Mouse (Mus musculus): ENCODE results near the gene Wnt9a. TPM values are rescaled to one million over a fixed set of nuclear protein-coding genes. Genes with fewer than 3 reads are reported as not detected.
A peak's percentile ranks its signal among the peaks of the same experiment; 100 is the strongest.
"Not testable (repeated sequence)": the region's sequence is repeated elsewhere in the genome, so short reads cannot be mapped to it uniquely, and the experiment has no call there.

Gene Wnt9a
- 0.98 and 1.1 TPM in 2 replicates for total RNA-seq (2021)
- long read RNA-seq, experiment 1, partial matches to known transcripts = 0 of 2 reads
- long read RNA-seq, experiment 1, other reads (novel, unspliced or antisense) = 1 of 2 reads
- long read RNA-seq, experiment 2 = 0 reads

DNA sequence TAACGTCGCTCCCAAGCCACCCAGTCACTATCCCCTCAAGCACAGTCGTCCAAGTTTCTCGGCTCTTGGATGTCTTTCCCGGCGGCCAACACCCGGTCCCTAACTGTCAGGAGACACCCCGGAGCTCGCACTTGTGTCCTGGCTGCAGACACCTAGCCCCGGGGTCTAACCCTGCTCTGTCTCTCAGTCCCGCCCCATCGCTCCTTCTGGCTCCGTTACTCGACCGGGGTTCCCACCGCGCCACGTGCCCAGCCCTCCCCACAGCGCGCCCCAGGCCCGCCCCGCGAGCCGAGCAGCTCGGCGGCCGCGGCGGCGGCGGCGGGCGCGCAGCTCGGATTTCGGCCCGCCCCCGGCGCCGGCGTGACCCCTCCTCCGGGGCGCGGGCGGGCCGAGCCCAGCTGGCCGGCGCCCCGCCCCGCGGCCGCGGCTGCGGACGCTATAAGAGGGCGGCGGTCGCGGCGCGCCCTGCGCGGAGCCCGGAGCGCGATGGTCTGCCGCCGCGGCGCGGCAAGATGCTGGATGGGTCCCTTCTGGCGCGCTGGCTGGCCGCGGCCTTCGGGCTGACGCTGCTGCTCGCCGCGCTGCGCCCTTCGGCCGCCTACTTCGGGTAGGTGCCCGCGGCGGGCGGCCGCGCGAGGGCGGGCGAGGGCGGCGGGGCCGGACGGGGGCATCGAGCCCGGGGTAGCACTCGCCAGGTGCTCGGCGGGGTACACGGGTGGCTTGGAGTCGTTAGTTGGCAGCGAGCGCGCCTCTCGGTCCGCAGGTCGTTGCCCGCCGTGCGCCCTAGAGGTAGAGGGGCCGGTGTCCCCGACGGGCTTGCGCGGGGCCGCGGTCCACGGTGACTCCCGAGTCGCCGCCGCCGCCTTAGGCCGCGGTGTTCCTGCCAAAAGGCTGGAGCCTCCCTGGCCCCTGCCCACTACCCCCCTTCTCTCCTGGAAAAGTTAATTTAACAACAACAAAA lies at the start of gene Wnt9a:
Gene Wnt9a (plus strand): TSS at position 468 of the 961 bp plus-strand sequence.
- DNase-seq = peak; percentile 76

DNA sequence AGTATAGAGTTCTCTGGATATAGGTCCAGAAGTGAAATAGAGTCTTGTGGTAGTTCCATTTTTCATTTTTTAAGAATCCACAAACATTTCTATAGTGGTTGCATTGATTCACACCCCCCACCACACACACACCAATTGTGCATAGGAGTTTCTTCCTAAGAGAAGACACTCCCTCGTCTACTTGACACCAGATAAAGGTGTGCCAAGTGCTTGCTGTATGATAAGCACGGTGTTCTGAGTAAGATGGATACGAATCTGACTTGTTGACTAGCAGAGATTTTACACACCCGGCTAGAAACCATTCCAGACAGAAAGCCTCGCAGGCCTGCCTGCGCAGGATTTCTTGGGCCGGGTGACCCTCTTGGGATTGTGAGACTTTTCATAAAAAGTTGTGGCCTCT lies 47.1 kb upstream of the Wnt9a start:
- DNase-seq = no peak

DNA sequence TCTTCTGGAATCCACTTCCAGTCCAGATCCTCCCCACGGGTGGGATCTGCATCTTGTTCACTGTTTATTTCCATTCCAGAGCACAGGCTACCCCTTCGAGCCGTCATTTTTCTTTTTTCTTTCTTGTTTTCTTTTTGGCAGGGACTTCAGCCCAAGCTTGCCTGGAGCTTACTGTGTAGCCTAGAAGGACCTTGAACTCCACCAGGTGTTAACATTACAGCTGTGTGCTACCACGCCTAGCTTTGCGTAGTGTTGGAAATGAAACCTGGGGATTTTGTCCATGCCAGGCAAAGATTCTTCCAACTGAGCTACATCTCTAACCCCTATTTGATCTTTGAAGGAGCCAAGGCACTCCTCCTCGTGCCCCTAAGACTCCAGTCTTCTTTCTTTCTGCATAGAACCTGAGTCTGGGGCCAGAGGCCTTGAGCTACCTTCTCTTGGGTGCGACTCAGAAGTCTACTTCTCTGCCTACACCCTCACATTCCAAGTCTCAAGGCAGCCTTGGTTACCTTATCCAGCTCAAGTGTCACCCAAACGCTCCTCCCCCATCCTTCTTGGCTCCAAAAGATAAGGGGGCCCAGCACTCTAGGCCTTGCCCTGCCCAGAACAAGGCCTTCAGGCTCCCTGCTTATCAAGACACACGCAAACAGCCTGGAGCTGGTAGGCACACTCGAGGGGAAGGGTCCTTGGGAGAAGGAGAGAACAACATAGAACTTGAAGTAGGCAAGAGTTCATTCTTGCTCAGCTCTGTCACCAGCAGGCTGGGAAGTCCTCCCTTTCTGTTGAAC lies 45.8 kb upstream of the Wnt9a start:
- DNase-seq = no peak

DNA sequence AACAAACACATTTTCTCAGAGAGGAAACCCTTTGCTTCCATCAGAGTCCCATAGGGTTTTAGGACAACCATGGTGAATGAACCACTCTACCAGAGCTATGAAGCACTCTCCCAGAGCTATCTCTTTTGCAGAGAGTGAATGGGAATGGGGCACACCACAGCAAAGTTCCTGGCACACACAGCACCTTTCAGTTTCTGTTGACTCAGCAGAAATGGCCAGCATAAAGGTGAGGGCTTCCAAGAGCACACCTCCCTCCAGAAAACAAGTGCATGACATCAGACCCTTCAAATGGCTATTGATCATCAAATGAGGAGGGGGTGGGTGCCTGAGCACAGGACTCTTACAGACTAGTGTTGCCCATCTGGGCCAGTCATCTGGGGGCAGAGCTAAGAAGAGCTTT lies 44.4 kb upstream of the Wnt9a start:
- DNase-seq = no peak

DNA sequence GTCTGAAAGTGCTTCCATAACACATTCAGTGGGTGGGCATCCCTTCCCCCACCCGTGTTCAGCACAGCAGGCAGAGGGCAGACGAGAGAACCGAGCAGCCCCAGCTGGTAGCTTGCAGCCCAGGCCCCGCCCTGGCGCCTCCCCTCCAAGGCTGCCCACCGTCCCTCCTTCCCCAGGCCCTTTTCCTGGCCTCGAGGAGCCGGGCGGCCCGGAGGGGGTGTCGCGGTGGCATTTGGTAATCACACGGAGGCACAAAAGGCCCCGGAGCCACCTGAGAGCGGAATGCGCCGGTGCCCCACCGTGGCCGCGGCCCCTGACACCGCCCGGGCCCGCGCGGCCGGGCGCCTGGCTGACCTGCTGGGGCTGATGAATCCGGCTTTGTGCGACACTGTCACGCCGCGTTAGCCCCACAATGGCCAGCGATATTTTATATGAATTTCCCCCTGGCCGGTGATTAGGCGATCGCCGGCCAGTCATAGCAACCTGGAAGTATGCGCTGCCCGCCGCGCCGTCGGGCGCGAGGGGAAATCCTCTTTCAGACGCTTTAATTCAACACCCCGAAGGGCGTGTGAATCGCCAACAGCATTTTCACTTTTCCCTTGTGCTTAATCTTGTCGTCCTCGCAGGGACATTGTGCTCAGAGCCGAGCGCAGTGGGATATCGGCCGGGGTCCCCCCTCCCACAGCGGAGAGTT lies 42.7 kb upstream of the Wnt9a start:
- DNase-seq = peak; percentile 75

DNA sequence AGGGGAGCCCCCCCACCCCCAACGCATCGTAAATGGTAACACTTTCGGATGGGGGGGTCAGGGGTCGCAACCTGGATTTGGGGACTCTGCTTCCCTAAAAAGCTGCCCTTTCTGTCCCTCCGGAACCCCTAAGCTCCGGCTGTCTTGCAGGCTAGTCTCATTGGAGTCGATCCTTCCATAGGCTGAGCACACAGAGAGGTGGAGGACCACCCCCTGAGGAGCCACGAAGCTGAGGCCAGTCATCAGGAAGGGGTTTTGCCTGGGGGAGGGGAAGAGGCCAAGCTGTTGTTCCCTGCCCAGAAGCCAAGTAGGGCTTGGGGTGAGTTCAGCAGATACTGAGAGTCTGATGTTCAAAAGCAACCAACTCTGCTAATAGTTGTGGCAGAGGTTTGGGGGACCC lies 42.1 kb upstream of the Wnt9a start:
- DNase-seq = no peak

DNA sequence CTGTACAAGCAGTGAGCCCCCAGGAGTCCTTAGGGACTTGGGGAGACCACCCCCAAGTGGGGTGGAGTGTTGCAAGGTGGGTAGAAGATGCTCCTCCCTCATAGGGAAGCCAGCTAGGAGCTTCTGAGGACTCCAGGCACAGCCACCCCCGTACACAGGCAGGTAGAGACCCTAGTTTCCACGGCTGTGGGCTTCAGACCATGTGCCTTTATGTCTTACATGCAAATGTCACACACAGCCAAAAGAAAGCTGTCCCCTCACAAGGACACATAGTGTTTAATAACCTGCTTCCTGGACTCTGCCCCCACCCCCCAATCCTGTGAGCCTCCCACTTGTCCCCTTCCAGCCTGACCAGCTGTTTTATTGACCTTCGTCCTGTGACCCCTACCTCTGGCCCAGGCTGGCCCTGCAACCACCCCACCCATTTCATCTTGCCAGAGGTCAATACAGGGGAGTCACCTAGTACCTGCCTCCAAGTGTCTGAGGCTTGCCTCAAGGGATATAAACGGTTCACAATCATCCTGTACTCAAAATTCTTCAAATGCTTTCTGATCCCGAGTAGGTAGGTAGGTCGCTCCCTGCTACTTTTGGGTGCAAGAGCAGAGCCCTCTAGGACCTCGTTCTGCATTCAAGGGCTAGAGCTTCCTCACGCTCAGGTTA lies 41.4 kb upstream of the Wnt9a start:
- no peak for DNase-seq

DNA sequence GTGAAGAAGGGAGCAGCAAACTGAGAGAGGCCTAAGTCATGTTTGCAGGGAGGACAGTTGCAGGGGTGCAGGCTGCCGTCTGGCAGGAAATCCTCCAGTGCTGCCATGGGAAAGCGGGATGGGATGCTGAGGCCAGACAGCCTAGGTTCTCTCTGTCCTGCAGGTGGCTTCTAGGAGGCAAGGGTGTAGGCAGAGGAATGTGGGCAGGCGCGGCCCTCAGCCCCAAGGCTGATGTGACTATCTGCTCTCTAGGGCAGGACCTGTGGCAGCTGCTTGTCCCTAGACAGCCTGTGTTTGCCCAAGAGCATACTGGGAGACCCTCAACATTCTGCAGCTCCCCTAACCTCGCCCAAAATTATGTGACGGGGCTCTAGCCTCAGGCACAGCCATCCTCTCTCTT lies 40.0 kb upstream of the Wnt9a start:
- DNase-seq = no peak

DNA sequence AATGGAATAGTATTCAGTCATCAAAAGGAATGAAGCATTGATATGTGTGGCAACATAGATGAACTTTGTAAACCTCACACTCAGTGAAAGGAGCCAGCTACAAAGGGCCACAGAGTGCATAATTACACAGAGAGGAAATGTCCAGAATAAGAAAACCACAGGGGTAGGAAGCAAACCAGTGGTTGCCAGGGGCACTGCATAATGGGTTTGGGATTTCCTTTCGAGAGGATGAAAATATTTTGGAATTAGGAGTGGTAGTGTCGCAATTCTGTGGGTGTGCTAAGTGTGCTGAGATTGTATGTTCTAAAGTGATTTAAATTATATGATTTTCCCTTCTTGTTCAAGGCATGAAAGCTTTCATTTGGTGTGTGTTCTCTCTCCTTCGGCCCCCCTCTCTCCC lies 32.5 kb upstream of the Wnt9a start:
- no peak for DNase-seq

DNA sequence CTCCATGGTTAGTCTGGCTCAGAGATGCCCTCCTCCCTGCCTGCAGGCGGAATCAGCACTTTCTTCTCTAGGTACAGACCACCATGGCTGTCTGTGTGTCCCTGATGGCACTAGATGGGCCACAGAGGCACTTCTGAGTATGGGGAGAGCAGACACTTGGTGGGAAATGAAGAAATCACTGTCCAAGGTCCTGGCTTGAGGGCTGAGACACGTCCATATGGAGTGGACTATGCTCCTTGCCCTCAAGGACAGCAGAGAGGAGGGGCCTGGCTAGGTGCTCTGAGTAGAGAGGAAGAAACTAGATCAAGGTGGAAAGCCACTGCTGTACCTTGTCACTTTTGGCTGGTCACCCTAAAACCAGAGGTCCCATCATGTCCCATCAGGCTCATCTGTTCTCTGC lies 29.9 kb upstream of the Wnt9a start:
- DNase-seq = no peak

DNA sequence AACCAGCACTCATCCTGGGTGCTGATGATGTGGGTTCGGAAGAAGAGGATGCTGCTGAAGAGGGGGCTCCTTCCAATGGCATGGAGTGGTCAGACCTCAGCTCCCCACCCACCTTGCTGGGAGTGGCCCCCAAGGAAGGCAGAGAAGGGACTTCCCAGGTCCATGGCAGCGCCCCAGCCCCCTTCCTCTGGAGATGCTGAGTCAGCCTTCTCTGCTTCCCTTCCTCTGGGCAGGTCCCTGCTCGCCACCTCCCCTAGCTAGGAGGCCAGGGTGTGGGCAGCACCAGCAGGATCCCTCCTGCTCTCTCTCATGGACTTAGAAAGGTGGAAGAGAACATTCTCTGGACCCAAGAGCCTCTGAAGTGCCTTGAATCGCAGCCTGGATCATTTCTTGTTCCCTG lies 28.7 kb upstream of the Wnt9a start:
- DNase-seq = no peak

DNA sequence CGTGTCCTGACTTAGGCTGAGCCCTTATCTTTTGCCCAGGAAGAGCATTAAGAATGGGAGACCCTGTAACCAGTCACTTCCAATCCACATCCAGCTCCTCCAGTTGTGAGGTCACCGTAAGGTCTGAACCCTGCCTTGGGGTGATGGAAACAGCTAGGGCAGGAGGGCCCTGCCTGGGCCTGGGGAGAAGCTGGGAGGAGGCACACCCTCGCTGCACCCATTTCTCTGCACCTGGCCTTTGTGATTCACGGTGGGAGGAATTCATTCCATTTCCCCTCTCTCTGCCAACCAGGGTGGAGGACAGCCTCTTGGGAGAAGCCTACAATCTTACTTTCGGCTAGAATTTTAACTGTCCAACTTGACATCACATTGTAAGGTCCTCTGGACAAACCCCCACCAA lies 24.6 kb upstream of the Wnt9a start:
- DNase-seq = no peak

DNA sequence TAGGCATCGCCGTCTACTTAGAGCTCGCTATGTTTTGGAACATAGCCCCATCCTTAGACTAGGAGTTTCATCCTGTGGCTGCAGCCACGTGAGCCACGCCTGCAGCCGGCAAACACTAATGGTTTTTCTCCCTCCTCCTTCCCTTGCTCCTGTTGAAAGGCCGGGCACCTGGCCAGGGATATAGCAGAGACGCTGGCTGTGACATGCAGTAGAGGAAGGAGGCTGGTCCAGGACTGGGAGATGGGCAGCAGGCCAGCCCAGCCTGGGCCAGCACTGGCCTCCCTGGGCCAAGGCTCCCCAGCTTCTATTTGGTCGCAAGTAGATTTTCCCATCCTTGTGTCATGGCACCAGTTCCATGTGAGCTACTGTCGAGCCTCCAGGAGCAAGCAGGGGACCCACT lies 23.8 kb upstream of the Wnt9a start:
- DNase-seq = peak; percentile 73

DNA sequence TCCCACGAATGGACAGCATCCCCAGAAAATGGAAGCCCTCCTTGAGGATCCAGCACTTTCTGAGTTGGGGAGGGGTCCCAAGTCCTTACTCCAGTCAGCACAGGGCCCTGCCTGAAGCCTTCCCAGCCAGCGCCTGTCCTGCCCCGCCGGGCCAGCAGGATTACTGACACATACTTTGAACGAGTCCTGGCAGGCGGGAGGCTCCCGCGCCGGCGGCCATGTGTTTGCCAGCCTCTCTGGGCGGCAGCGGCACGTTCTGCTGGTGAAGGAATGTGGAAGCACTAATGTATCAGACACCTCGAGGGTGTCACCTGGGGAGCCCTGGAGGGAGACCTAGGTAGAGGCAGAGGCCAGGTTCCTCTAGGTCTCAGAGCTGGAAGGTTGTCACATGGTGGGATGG lies 22.6 kb upstream of the Wnt9a start:
- no peak for DNase-seq

DNA sequence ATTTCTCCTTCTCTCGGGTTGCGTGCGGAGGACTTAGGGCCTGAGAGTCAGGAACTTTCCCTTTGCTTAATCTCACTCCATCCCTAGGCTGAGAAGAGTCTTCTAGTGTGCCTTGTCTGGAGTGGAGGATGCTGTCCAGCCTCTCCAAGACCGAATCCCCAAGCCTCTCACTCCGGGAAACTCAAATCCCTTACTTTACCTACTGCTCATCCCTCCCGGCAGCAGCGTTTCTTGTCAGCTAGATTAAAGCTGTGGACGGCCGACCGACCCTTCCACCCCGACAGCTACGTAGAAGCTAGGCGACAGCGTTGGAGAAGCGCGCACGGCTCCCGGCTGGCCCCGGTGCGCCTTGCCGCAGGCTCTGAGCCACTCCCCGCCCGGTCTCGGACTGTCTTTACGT lies 17.0 kb upstream of the Wnt9a start:
- DNase-seq = no peak

DNA sequence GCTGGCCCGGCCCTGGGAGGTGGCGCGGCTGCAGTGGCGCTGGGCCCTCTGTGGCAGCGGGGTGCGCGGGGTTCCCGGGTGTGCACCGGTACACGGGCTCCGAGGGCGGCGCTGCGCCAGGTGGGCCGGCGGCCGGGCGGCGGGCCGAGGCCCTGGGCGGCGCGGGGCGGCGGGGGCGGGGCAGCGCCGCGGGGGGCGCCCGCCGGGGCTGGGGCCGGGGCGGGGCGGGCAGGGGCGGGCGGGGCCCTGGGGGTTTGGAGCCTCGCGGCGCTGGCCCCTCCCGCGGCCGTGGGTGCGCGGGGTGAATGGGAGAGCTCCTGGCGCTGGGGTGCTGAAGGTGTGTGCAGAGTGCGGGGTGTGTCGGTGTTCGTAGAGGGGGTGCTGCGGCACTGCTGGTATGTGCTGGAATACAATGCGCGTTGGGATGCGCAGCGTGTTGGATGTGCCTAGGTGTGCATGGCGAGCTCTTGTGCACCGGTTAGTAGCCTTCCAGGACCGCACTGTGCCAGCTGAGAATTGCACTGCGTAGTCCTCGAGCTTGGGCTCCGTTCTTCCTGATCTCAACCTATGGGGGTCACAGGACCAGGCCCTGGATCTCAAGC lies 15.9 kb upstream of the Wnt9a start, which contains the start of gene Wnt3a:
Gene Wnt3a (minus strand): TSS at position 51 of the 602 bp plus-strand sequence.
- no peak for DNase-seq

DNA sequence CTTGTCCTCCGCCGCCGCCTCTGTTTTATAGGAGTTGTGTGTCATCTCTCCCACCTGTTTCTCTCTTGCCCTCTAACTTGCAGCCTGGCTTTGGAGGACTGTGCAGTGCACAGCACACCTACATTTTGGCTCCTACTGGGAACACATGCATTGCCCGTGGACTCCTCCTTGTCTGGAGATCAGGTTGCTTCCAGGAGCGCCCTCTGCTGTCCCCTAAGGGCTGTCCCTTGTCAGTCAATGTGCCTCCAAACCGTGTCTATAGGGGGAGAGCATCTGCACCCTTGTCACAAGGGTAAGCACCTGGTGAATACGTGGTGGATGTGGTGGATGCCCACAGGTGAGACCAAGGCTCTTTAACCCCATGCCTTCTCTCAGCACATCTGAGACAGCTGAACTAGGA lies 13.1 kb upstream of the Wnt9a start:
- DNase-seq = peak; percentile 80

DNA sequence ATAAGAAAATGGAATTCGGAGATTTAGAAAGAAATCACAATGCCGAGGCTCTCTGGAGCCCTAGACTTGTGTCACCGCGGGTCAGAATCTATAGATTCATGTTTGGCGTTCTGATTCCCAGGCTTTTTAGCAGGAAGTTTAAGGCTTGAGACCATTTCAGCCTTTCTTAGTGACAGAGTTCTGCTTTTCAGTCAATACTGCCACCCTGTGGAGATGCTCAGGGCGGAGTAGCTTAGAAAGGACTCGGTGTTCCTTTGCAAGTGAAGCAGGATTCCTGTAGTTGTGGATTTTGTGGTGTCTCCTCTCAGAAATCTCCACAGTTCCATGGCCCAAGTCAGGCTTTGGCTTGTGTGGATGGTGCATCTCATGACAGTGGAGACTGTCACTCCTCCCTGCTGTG lies 8.8 kb upstream of the Wnt9a start:
- peak; percentile 68 for DNase-seq

DNA sequence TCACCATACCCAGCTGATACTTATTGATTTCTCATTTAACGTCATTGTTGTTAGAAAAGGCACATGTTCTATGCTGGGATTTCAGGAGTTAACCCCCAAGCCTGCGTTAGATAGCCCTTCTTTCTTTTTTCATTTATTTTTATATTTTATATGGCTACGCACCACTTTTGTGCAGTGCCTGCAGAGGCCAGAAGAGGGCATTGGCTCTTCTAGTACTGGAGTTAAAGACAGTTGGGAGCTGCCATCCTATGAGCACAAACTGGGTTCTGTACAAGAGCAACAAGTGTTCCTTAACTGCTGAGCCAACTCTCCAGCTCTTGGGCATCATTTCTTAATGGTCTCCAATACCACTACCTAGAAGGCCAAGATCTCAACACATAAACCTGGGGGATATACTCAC lies 6.5 kb upstream of the Wnt9a start:
- peak; percentile 55 for DNase-seq

DNA sequence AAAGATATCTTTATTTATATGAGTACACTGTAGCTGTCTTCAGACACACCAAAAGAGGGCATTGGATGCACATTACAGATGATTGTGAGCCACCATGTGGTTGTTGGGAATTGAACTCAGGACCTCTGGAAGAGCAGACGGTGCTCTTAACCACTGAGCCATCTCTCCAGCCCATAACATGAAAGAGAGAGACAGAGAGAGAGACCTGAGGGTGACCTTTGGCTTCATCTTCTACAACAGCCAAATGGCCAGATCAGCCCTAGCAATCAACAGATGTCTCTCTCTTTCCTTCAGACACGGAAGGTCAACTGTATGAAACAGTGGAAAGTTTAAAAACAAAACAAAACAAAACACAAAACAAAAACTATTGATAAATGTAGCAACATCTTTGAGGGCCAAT lies 5.7 kb upstream of the Wnt9a start:
- DNase-seq = not testable (repeated sequence)

Data from adrenal gland, postnatal 14 days (tissue).